Mouse (Mus musculus): Measurements from ENCODE around the gene Akna. TPM values are rescaled to one million over a fixed set of nuclear protein-coding genes. Genes with fewer than 3 reads are reported as not detected.

Akna gene
- polyA plus RNA-seq, 1 experiment from 2014 or later, result 2.5 TPM

- Histone ChIP-seq H3K9me3 (ENCODE audit: control insufficient read depth, low read length) (no peaks in the 10 kb centered on the region), H3K27ac (ENCODE audit: low read depth, low read length) (no peak overlapping the region), H3K4me1 (ENCODE audit: control insufficient read depth, insufficient read depth, low read length) (no peaks in the 10 kb centered on the region), H3K4me2 (ENCODE audit: low read depth, low read length) (no peak overlapping the region), H3K4me3 (ENCODE audit: low read depth, low read length) (no peak overlapping the region), H3K27me3 (ENCODE audit: control insufficient read depth, insufficient read depth, low read length) (no peaks in the 10 kb centered on the region), H3K9ac (replicated peaks; ENCODE audit: low read depth, low read length) (no peak overlapping the region), H3K36me3 (ENCODE audit: control insufficient read depth, insufficient read depth, low read length) (peaks cover 6% of the 10 kb centered on the region; the same call in 1 of the 2 replicates)
- ATAC-seq (ENCODE audit: low read depth), result no peak
- 93% methylated on average over 4 of the region's 4 CpGs for WGBS
These were observed 20.3 kb downstream of the Akna start for GRCm38 (mm10) chr4:63382676-63383369.

GRCm38 (mm10) chr4:63377483-63377882, 25.7 kb downstream of the Akna start:
- Histone ChIP-seq H3K27me3 (ENCODE audit: control insufficient read depth, insufficient read depth, low read length) (no peaks in the 10 kb centered on the region), H3K4me2 (ENCODE audit: low read depth, low read length) (no peak overlapping the region), H3K27ac (ENCODE audit: low read depth, low read length) (no peak overlapping the region), H3K36me3 (ENCODE audit: control insufficient read depth, insufficient read depth, low read length) (peaks cover 10% of the 10 kb centered on the region), H3K4me3 (ENCODE audit: low read depth, low read length) (no peak overlapping the region), H3K4me1 (ENCODE audit: control insufficient read depth, insufficient read depth, low read length) (no peaks in the 10 kb centered on the region), H3K9ac (replicated peaks; ENCODE audit: low read depth, low read length) (no peak overlapping the region), H3K9me3 (ENCODE audit: control insufficient read depth, low read length) (no peaks in the 10 kb centered on the region)
- WGBS, result 66% methylated on average over 7 of the region's 7 CpGs
- no peak for ATAC-seq (ENCODE audit: low read depth)

- no peak for ATAC-seq (ENCODE audit: low read depth)
These were observed 27.8 kb downstream of the Akna start for GRCm38 (mm10) chr4:63375367-63375766.

GRCm38 (mm10) chr4:63374331-63374730, 28.8 kb downstream of the Akna start:
- Histone ChIP-seq H3K27ac (ENCODE audit: low read depth, low read length) (no peak overlapping the region), H3K4me1 (ENCODE audit: control insufficient read depth, insufficient read depth, low read length) (no peaks in the 10 kb centered on the region), H3K27me3 (ENCODE audit: control insufficient read depth, insufficient read depth, low read length) (no peaks in the 10 kb centered on the region), H3K9me3 (ENCODE audit: control insufficient read depth, low read length) (no peaks in the 10 kb centered on the region), H3K4me3 (ENCODE audit: low read depth, low read length) (no peak overlapping the region), H3K4me2 (ENCODE audit: low read depth, low read length) (no peak overlapping the region), H3K36me3 (ENCODE audit: control insufficient read depth, insufficient read depth, low read length) (peaks cover 10% of the 10 kb centered on the region; the same call in 1 of the 2 replicates), H3K9ac (replicated peaks; ENCODE audit: low read depth, low read length) (no peak overlapping the region)
- WGBS, result 81% methylated on average over 12 of the region's 12 CpGs
- no peak for ATAC-seq (ENCODE audit: low read depth)

More at GRCm38 (mm10) chr4:63375367-63375766, 27.8 kb downstream of the Akna start:
- Histone ChIP-seq H3K27me3 (ENCODE audit: control insufficient read depth, insufficient read depth, low read length) (no peaks in the 10 kb centered on the region), H3K4me1 (ENCODE audit: control insufficient read depth, insufficient read depth, low read length) (no peaks in the 10 kb centered on the region), H3K36me3 (ENCODE audit: control insufficient read depth, insufficient read depth, low read length) (peaks cover 10% of the 10 kb centered on the region), H3K27ac (ENCODE audit: low read depth, low read length) (no peak overlapping the region), H3K9ac (replicated peaks; ENCODE audit: low read depth, low read length) (no peak overlapping the region), H3K4me2 (ENCODE audit: low read depth, low read length) (no peak overlapping the region), H3K9me3 (ENCODE audit: control insufficient read depth, low read length) (no peaks in the 10 kb centered on the region), H3K4me3 (ENCODE audit: low read depth, low read length) (no peak overlapping the region)
- 93% methylated on average over 1 of the region's 1 CpGs for WGBS

GRCm38 (mm10) chr4:63373404-63373803, 29.8 kb downstream of the Akna start:
- Histone ChIP-seq H3K9ac (replicated peaks; ENCODE audit: low read depth, low read length) (no peak overlapping the region), H3K27ac (ENCODE audit: low read depth, low read length) (no peak overlapping the region), H3K36me3 (ENCODE audit: control insufficient read depth, insufficient read depth, low read length) (peaks cover 5% of the 10 kb centered on the region; the same call in 1 of the 2 replicates), H3K4me2 (ENCODE audit: low read depth, low read length) (no peak overlapping the region), H3K4me3 (ENCODE audit: low read depth, low read length) (no peak overlapping the region), H3K4me1 (ENCODE audit: control insufficient read depth, insufficient read depth, low read length) (no peaks in the 10 kb centered on the region), H3K9me3 (ENCODE audit: control insufficient read depth, low read length) (no peaks in the 10 kb centered on the region), H3K27me3 (ENCODE audit: control insufficient read depth, insufficient read depth, low read length) (no peaks in the 10 kb centered on the region)
- 99% methylated on average over 8 of the region's 8 CpGs for WGBS
- no peak for ATAC-seq (ENCODE audit: low read depth)

- H3K36me3 ChIP-seq (ENCODE audit: control insufficient read depth, insufficient read depth, low read length), result peaks cover 4% of the 10 kb centered on the region; the same call in 1 of the 2 replicates
- no peak for ATAC-seq (ENCODE audit: low read depth)
- H3K9me3 ChIP-seq (ENCODE audit: control insufficient read depth, low read length), result no peaks in the 10 kb centered on the region
- H3K27ac ChIP-seq (ENCODE audit: low read depth, low read length), result no peak overlapping the region
- no peaks in the 10 kb centered on the region for H3K4me1 ChIP-seq (ENCODE audit: control insufficient read depth, insufficient read depth, low read length)
- no peak overlapping the region for H3K9ac ChIP-seq (replicated peaks; ENCODE audit: low read depth, low read length)
- WGBS, result 63% methylated on average over 3 of the region's 3 CpGs
- H3K4me3 ChIP-seq (ENCODE audit: low read depth, low read length), result no peak overlapping the region
- no peaks in the 10 kb centered on the region for H3K27me3 ChIP-seq (ENCODE audit: control insufficient read depth, insufficient read depth, low read length)
- no peak overlapping the region for H3K4me2 ChIP-seq (ENCODE audit: low read depth, low read length)
These were observed 31.3 kb downstream of the Akna start for GRCm38 (mm10) chr4:63371890-63372289.

- no peak overlapping the region for H3K27ac ChIP-seq (ENCODE audit: low read depth, low read length)
- no peaks in the 10 kb centered on the region for H3K27me3 ChIP-seq (ENCODE audit: control insufficient read depth, insufficient read depth, low read length)
- H3K36me3 ChIP-seq (ENCODE audit: control insufficient read depth, insufficient read depth, low read length), result peaks cover 4% of the 10 kb centered on the region; the same call in 1 of the 2 replicates
- no peaks in the 10 kb centered on the region for H3K4me1 ChIP-seq (ENCODE audit: control insufficient read depth, insufficient read depth, low read length)
- H3K4me3 ChIP-seq (ENCODE audit: low read depth, low read length), result no peak overlapping the region
- no peak for ATAC-seq (ENCODE audit: low read depth)
- no peaks in the 10 kb centered on the region for H3K9me3 ChIP-seq (ENCODE audit: control insufficient read depth, low read length)
- 29% methylated on average over 7 of the region's 7 CpGs for WGBS
- no peak overlapping the region for H3K9ac ChIP-seq (replicated peaks; ENCODE audit: low read depth, low read length)
- no peak overlapping the region for H3K4me2 ChIP-seq (ENCODE audit: low read depth, low read length)
These were observed 32.3 kb downstream of the Akna start for GRCm38 (mm10) chr4:63370897-63371296.

- 0 out of 2 replicates have a peak, but pooled peaks have one; percentile 58 for ATAC-seq (ENCODE audit: low read depth)
- H3K4me3 ChIP-seq (ENCODE audit: low read depth, low read length), result no peak overlapping the region
- no peaks in the 10 kb centered on the region for H3K4me1 ChIP-seq (ENCODE audit: control insufficient read depth, insufficient read depth, low read length)
- WGBS, result 9% methylated on average over 4 of the region's 4 CpGs
- no peak overlapping the region for H3K9ac ChIP-seq (replicated peaks; ENCODE audit: low read depth, low read length)
- H3K9me3 ChIP-seq (ENCODE audit: control insufficient read depth, low read length), result no peaks in the 10 kb centered on the region
- H3K27ac ChIP-seq (ENCODE audit: low read depth, low read length), result no peak overlapping the region
- no peak overlapping the region for H3K4me2 ChIP-seq (ENCODE audit: low read depth, low read length)
- no peaks in the 10 kb centered on the region for H3K36me3 ChIP-seq (ENCODE audit: control insufficient read depth, insufficient read depth, low read length)
- H3K27me3 ChIP-seq (ENCODE audit: control insufficient read depth, insufficient read depth, low read length), result no peaks in the 10 kb centered on the region
These were observed 34.6 kb downstream of the Akna start for GRCm38 (mm10) chr4:63368577-63368976.

- no peak within 1 kb of the TSS for H3K27ac ChIP-seq (ENCODE audit: low read depth, low read length)
These were observed 41.0 kb downstream of the Akna start, which contains the start of gene Orm2 for GRCm38 (mm10) chr4:63362150-63362549. Gene Orm2, plus strand, starts transcription at chr4:63362449.

More at GRCm38 (mm10) chr4:63362150-63362549, 41.0 kb downstream of the Akna start, which contains the start of gene Orm2:
- no peak within 1 kb of the TSS for H3K4me2 ChIP-seq (ENCODE audit: low read depth, low read length)
- H3K4me3 ChIP-seq (ENCODE audit: low read depth, low read length), result no peak within 1 kb of the TSS
- no peaks in the 10 kb centered on the region for H3K4me1 ChIP-seq (ENCODE audit: control insufficient read depth, insufficient read depth, low read length)
- ATAC-seq (ENCODE audit: low read depth), result no peak
- no peaks in the 10 kb centered on the region for H3K9me3 ChIP-seq (ENCODE audit: control insufficient read depth, low read length)
- H3K9ac ChIP-seq (replicated peaks; ENCODE audit: low read depth, low read length), result no peak within 1 kb of the TSS
- H3K27me3 ChIP-seq (ENCODE audit: control insufficient read depth, insufficient read depth, low read length), result no peaks in the 10 kb centered on the region
- WGBS, result 84% methylated on average over 5 of the region's 5 CpGs
- H3K36me3 ChIP-seq (ENCODE audit: control insufficient read depth, insufficient read depth, low read length), result no peaks in the 10 kb centered on the region

Data from neural tube, embryonic 14.5 days (tissue).